Mouse (Mus musculus) spleen, postnatal 10 days (tissue): ENCODE data around the gene Nrg3.
"Not testable (repeated sequence)": the region's sequence is repeated elsewhere in the genome, so short reads cannot be mapped to it uniquely, and the experiment has no call there.

ENCODE experiments used
- DNase-seq, 2 experiments: peaks; one replicate each; pipeline ENCODE4 v3.0.0; 2021 to 2022; ENCODE audit warnings: low spot score in 2 of 2

Nrg3 gene

GRCm38 (mm10) chr14:38628862-38629619, 843.8 kb downstream of the Nrg3 start:
- no peak for DNase-seq

- DNase-seq, result no peak
Observed at GRCm38 (mm10) chr14:38616969-38617368, 855.9 kb downstream of the Nrg3 start.

- DNase-seq, result no peak
Observed at GRCm38 (mm10) chr14:38597735-38598134, 875.2 kb downstream of the Nrg3 start.

GRCm38 (mm10) chr14:38594297-38594696, 878.6 kb downstream of the Nrg3 start:
- no peak for DNase-seq

GRCm38 (mm10) chr14:38576796-38577195, 896.1 kb downstream of the Nrg3 start:
- DNase-seq, result no peak

- no peak for DNase-seq
Observed at GRCm38 (mm10) chr14:38568184-38568583, 904.7 kb downstream of the Nrg3 start.

GRCm38 (mm10) chr14:38566182-38566581, 906.7 kb downstream of the Nrg3 start:
- DNase-seq, result no peak

GRCm38 (mm10) chr14:38554636-38555035, 918.3 kb downstream of the Nrg3 start:
- no peak for DNase-seq

- no peak for DNase-seq
Observed at GRCm38 (mm10) chr14:38547257-38547656, 925.6 kb downstream of the Nrg3 start.

- no peak for DNase-seq
Observed at GRCm38 (mm10) chr14:38535181-38535580, 937.7 kb downstream of the Nrg3 start.

GRCm38 (mm10) chr14:38533495-38533894, 939.4 kb downstream of the Nrg3 start:
- no peak for DNase-seq

GRCm38 (mm10) chr14:38516232-38516631, 956.7 kb downstream of the Nrg3 start:
- DNase-seq, result no peak

GRCm38 (mm10) chr14:38509016-38509415, 963.9 kb downstream of the Nrg3 start:
- no peak for DNase-seq

- no peak for DNase-seq
Observed at GRCm38 (mm10) chr14:38494970-38495369, 977.9 kb downstream of the Nrg3 start.

GRCm38 (mm10) chr14:38447086-38447485, 1025.8 kb downstream of the Nrg3 start:
- DNase-seq, result no peak

- no peak for DNase-seq
Observed at GRCm38 (mm10) chr14:38444788-38445187, 1028.1 kb downstream of the Nrg3 start.

GRCm38 (mm10) chr14:38433793-38434589, 1038.9 kb downstream of the Nrg3 start:
- DNase-seq, result no peak

GRCm38 (mm10) chr14:38374660-38375059, 1098.2 kb downstream of the Nrg3 start:
- DNase-seq, result no peak

GRCm38 (mm10) chr14:38340967-38341366, 1131.9 kb downstream of the Nrg3 start:
- DNase-seq, result no peak

- DNase-seq, result not testable (repeated sequence)
Observed at GRCm38 (mm10) chr14:38322841-38323240, 1150.0 kb downstream of the Nrg3 start.

GRCm38 (mm10) chr14:38320619-38321340, 1152.1 kb downstream of the Nrg3 start:
- DNase-seq, result no peak
